Mouse (Mus musculus): Measurements from ENCODE around the gene Tysnd1. TPM values are rescaled to one million over a fixed set of nuclear protein-coding genes. Genes with fewer than 3 reads are reported as not detected.

Tysnd1 gene
- total and polyA plus RNA-seq, 3 experiments, result 72.7 to 119 TPM; not detected in 1

GRCm38 (mm10) chr10:61722215-61722614, 26.9 kb downstream of the Tysnd1 start:
- Histone ChIP-seq H3K9ac (ENCODE audit: control insufficient read depth, low read depth, low read length, poor library complexity, severe bottlenecking) (no peak overlapping the region), H3K4me1 (ENCODE audit: control insufficient read depth in 1 of 2, insufficient read depth in 2 of 2, low read length in 2 of 2) (no peaks in the 10 kb centered on the region; a peak in 1 of 4 replicates), H3K36me3 (ENCODE audit: control insufficient read depth in 1 of 2, insufficient read depth in 2 of 2, low read length in 2 of 2) (no peaks in the 10 kb centered on the region), H3K4me3 (ENCODE audit: control insufficient read depth in 1 of 2, insufficient read depth in 1 of 2, low read depth in 2 of 2, low read length in 2 of 2) (no peak overlapping the region), H3K27me3 (ENCODE audit: control insufficient read depth in 1 of 2, insufficient read depth in 2 of 2, low read length in 2 of 2) (no peaks in the 10 kb centered on the region), H3K79me2 (ENCODE audit: control insufficient read depth, insufficient read depth, low read length, poor library complexity) (no peaks in the 10 kb centered on the region), H3K9me3 (replicated peaks; ENCODE audit: insufficient read depth, low read length) (no peaks in the 10 kb centered on the region), H3K27ac (ENCODE audit: control insufficient read depth, low read depth, low read length) (no peak overlapping the region)
- no peak for DNase-seq (ENCODE audit: low read depth, low spot score)
- TF ChIP-seq TBP (IDR thresholded peaks at IDR 0.05; ENCODE audit: low read depth, low read length) (no peak), POLR2AphosphoS2 (IDR thresholded peaks at IDR 0.05; ENCODE audit: low read length) (no peak), ELF1 (IDR thresholded peaks at IDR 0.05; ENCODE audit: low read depth, low read length) (no peak), CTCF (IDR thresholded peaks at IDR 0.05 in 2 of 3, conservative IDR thresholded peaks at IDR 0.05 in 1 of 3; ENCODE audit: control insufficient read depth in 1 of 3, insufficient read depth in 1 of 3, low read depth in 2 of 3, low read length in 3 of 3, poor library complexity in 1 of 3, severe bottlenecking in 1 of 3) (no peak), POLR2AphosphoS5 (IDR thresholded peaks at IDR 0.05; ENCODE audit: borderline replicate concordance, low read depth, low read length) (no peak), CHD1 (IDR thresholded peaks at IDR 0.05; ENCODE audit: low read depth, low read length) (no peak), NRF1 (IDR thresholded peaks at IDR 0.05; ENCODE audit: insufficient read depth, low read depth, low read length, poor library complexity, severe bottlenecking) (no peak), MAX (IDR thresholded peaks at IDR 0.05; ENCODE audit: low read length) (no peak), NELFE (IDR thresholded peaks at IDR 0.05; ENCODE audit: low read depth, low read length) (no peak), ZNF384 (IDR thresholded peaks at IDR 0.05; ENCODE audit: low read depth, low read length) (no peak), MAZ (IDR thresholded peaks at IDR 0.05; ENCODE audit: low read depth, low read length) (no peak), BHLHE40 (IDR thresholded peaks at IDR 0.05; ENCODE audit: borderline replicate concordance, low read depth, low read length) (no peak), TAL1 (IDR thresholded peaks at IDR 0.05; ENCODE audit: low read length) (no peak), RAD21 (IDR thresholded peaks at IDR 0.05; ENCODE audit: low read depth, low read length) (no peak), MYB (IDR thresholded peaks at IDR 0.05; ENCODE audit: low read depth, low read length) (no peak), USF1 (IDR thresholded peaks at IDR 0.05; ENCODE audit: low read depth, low read length) (no peak), HCFC1 (IDR thresholded peaks at IDR 0.05; ENCODE audit: low read depth, low read length) (no peak)

GRCm38 (mm10) chr10:61723271-61723670, 28.0 kb downstream of the Tysnd1 start:
- no peak for DNase-seq (ENCODE audit: low read depth, low spot score)
- Histone ChIP-seq H3K27ac (ENCODE audit: control insufficient read depth, low read depth, low read length) (no peak overlapping the region), H3K9ac (ENCODE audit: control insufficient read depth, low read depth, low read length, poor library complexity, severe bottlenecking) (no peak overlapping the region), H3K9me3 (replicated peaks; ENCODE audit: insufficient read depth, low read length) (no peaks in the 10 kb centered on the region), H3K36me3 (ENCODE audit: control insufficient read depth in 1 of 2, insufficient read depth in 2 of 2, low read length in 2 of 2) (no peaks in the 10 kb centered on the region), H3K79me2 (ENCODE audit: control insufficient read depth, insufficient read depth, low read length, poor library complexity) (no peaks in the 10 kb centered on the region), H3K4me3 (ENCODE audit: control insufficient read depth in 1 of 2, insufficient read depth in 1 of 2, low read depth in 2 of 2, low read length in 2 of 2) (no peak overlapping the region), H3K4me1 (ENCODE audit: control insufficient read depth in 1 of 2, insufficient read depth in 2 of 2, low read length in 2 of 2) (no peaks in the 10 kb centered on the region; a peak in 1 of 4 replicates), H3K27me3 (ENCODE audit: control insufficient read depth in 1 of 2, insufficient read depth in 2 of 2, low read length in 2 of 2) (no peaks in the 10 kb centered on the region)
- TF ChIP-seq GABPA (IDR thresholded peaks at IDR 0.05; ENCODE audit: low read depth, low read length) (no peak), RCOR1 (IDR thresholded peaks at IDR 0.05; ENCODE audit: low read depth, low read length) (no peak), MEF2A (IDR thresholded peaks at IDR 0.05; ENCODE audit: extremely low read depth, insufficient replicate concordance, low read depth, low read length, poor library complexity, severe bottlenecking) (no peak), E2F4 (IDR thresholded peaks at IDR 0.05; ENCODE audit: borderline replicate concordance, low read depth, low read length) (no peak), ZC3H11A (IDR thresholded peaks at IDR 0.05; ENCODE audit: low read depth, low read length) (no peak), ZMIZ1 (IDR thresholded peaks at IDR 0.05; ENCODE audit: low read depth, low read length) (no peak), MXI1 (IDR thresholded peaks at IDR 0.05; ENCODE audit: low read depth, low read length) (no peak)
